Mouse (Mus musculus) bone marrow macrophage, adult 2 months (primary cell): ENCODE measurements at regions not wholly inside any gene's neighbourhood (a gene's known extent, or its start where the extent isn't known, plus 50 kb on each side); places are given as distances from the start of the nearest gene placed in this dataset.

Source experiments
- H3K27ac ChIP-seq: 2 replicates; pipeline ENCODE4 v1.5.1; 2012; ENCODE audit warnings: low read depth, low read length; ENCODE audit not compliant: insufficient read depth
- H3K4me1 ChIP-seq: 2 replicates; pipeline ENCODE4 v1.6.1; 2012; ENCODE audit warnings: low read length; ENCODE audit not compliant: control insufficient read depth, insufficient read depth
- H3K4me3 ChIP-seq: 2 replicates; pipeline ENCODE4 v1.5.1; 2012; ENCODE audit warnings: mild to moderate bottlenecking, low read length, moderate library complexity; ENCODE audit not compliant: insufficient read depth
- CTCF ChIP-seq: IDR thresholded peaks from 2 replicates; pipeline ENCODE4 v1.5.1; 2012; ENCODE audit warnings: low read depth, mild to moderate bottlenecking, low read length, moderate library complexity
- POLR2A ChIP-seq: IDR thresholded peaks from 2 replicates; pipeline ENCODE4 v1.6.1; 2012; ENCODE audit warnings: mild to moderate bottlenecking, low read depth, low read length, borderline replicate concordance

GRCm38 (mm10) chr11:112407681-112408080, 374.3 kb upstream of the Sox9 start:
- TF ChIP-seq CTCF (no peak), POLR2A (no peak)
- no peak overlapping the region for H3K27ac ChIP-seq
- no peak overlapping the region for H3K4me3 ChIP-seq
- no peaks in the 10 kb centered on the region for H3K4me1 ChIP-seq

GRCm38 (mm10) chr11:112412434-112412833, 369.6 kb upstream of the Sox9 start:
- no peak overlapping the region for H3K4me3 ChIP-seq
- TF ChIP-seq POLR2A (no peak), CTCF (no peak)
- H3K4me1 ChIP-seq, result no peaks in the 10 kb centered on the region
- no peak overlapping the region for H3K27ac ChIP-seq

GRCm38 (mm10) chr11:112442639-112443038, 339.4 kb upstream of the Sox9 start:
- Histone ChIP-seq H3K27ac (no peak overlapping the region), H3K4me3 (no peak overlapping the region), H3K4me1 (no peaks in the 10 kb centered on the region)
- TF ChIP-seq POLR2A (no peak), CTCF (no peak)

- TF ChIP-seq CTCF, result no peak
- no peak for TF ChIP-seq POLR2A
- no peaks in the 10 kb centered on the region for H3K4me1 ChIP-seq
- no peak overlapping the region for H3K27ac ChIP-seq
Observed at GRCm38 (mm10) chr11:112443890-112444289, 338.1 kb upstream of the Sox9 start.

GRCm38 (mm10) chr11:112449632-112450031, 332.4 kb upstream of the Sox9 start:
- Histone ChIP-seq H3K27ac (no peak overlapping the region), H3K4me1 (no peaks in the 10 kb centered on the region), H3K4me3 (no peak overlapping the region)
- TF ChIP-seq POLR2A (no peak), CTCF (no peak)

More at GRCm38 (mm10) chr11:112443890-112444289, 338.1 kb upstream of the Sox9 start:
- no peak overlapping the region for H3K4me3 ChIP-seq

- Histone ChIP-seq H3K27ac (no peak overlapping the region), H3K4me3 (no peak overlapping the region), H3K4me1 (no peaks in the 10 kb centered on the region)
- TF ChIP-seq CTCF, result no peak
- TF ChIP-seq POLR2A, result no peak
Observed at GRCm38 (mm10) chr11:112450227-112450626, 331.8 kb upstream of the Sox9 start.

- no peak overlapping the region for H3K27ac ChIP-seq
- no peak overlapping the region for H3K4me3 ChIP-seq
- H3K4me1 ChIP-seq, result no peaks in the 10 kb centered on the region
- TF ChIP-seq CTCF, result no peak
- TF ChIP-seq POLR2A, result no peak
Observed at GRCm38 (mm10) chr11:112458075-112458474, 323.9 kb upstream of the Sox9 start.

GRCm38 (mm10) chr11:112463121-112463520, 318.9 kb upstream of the Sox9 start:
- TF ChIP-seq POLR2A (no peak), CTCF (no peak)
- Histone ChIP-seq H3K27ac (no peak overlapping the region), H3K4me1 (no peaks in the 10 kb centered on the region), H3K4me3 (no peak overlapping the region)

GRCm38 (mm10) chr11:112464386-112464785, 317.6 kb upstream of the Sox9 start:
- H3K27ac ChIP-seq, result no peak overlapping the region
- no peak overlapping the region for H3K4me3 ChIP-seq
- no peak for TF ChIP-seq CTCF
- TF ChIP-seq POLR2A, result no peak
- H3K4me1 ChIP-seq, result no peaks in the 10 kb centered on the region

GRCm38 (mm10) chr11:112470336-112470735, 311.7 kb upstream of the Sox9 start:
- TF ChIP-seq POLR2A (no peak), CTCF (no peak)

GRCm38 (mm10) chr11:112473237-112473636, 308.8 kb upstream of the Sox9 start:
- H3K27ac ChIP-seq, result no peak overlapping the region
- no peak overlapping the region for H3K4me3 ChIP-seq
- H3K4me1 ChIP-seq, result no peaks in the 10 kb centered on the region
- TF ChIP-seq POLR2A, result no peak
- no peak for TF ChIP-seq CTCF

More at GRCm38 (mm10) chr11:112470336-112470735, 311.7 kb upstream of the Sox9 start:
- Histone ChIP-seq H3K4me3 (no peak overlapping the region), H3K27ac (no peak overlapping the region), H3K4me1 (no peaks in the 10 kb centered on the region)
